Mouse (Mus musculus): ENCODE measurements at regions not wholly inside any gene's neighbourhood (a gene's known extent, or its start where the extent isn't known, plus 50 kb on each side); places are given as distances from the start of the nearest gene placed in this dataset.

DNA sequence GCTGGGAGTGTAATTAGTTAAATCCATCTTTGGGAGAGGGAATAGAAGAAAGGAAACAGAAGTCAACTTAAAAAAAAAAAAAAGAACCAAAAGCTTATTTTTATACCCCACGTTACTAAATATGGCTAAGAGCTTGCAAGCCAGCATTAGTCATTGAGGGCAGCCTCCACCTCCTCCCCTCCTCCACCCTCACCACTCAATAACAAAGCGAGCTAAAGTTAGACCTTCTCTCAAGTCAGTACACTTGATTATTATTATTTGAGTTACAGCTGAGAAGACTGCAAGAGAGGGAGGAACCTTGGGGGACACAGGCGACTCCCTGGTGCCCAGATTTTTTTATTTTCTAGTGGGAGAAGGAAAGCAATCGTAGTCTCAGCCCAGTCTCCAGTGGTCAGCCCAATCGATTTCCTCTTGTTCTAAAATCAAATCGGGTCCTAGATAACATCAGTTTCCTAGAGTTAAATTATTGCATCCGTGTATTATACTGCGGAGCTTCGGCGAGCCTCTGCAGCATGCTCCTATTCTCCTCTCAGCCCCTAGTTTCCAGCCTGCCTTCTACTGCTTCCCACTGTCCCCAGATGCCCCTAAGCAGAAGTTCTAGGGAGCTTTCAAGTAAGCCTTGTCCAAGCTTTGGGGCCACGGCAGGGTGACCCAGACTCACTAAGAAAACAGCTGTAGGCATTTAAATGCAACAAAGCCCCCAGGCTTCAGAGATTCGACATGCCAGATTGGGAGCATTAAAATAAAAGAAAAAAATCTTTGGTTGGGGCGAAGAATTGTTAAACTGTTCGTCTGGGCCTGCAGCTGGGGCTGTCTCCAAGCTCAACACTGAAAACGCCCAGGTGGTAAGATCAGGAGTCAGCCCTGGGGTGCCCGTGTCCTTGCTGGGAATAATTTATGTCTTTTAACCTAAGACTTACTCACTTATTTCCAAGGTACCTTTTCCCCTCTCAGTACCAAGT is 196.0 kb upstream of the BC052040 start:
- TF ChIP-seq CTCF (IDR thresholded peaks at IDR 0.05) (no peak), POLR2A (IDR thresholded peaks at IDR 0.05; ENCODE audit: insufficient read depth, low read depth, low read length) (no peak), EP300 (IDR thresholded peaks at IDR 0.05; ENCODE audit: insufficient read depth, low read depth, low read length) (no peak)

Data from heart, adult 2 months (tissue).